Mouse (Mus musculus) testis, adult 2 months (tissue): Measurements from ENCODE around the gene Sec24d. TPM values are rescaled to one million over a fixed set of nuclear protein-coding genes. Genes with fewer than 3 reads are reported as not detected.

Experiments used
- H3K27ac ChIP-seq: fragments of 200-500 bp; 2 replicates; pipeline ENCODE4 v1.5.1; 2012; ENCODE audit warnings: low read depth, low read length; ENCODE audit not compliant: control insufficient read depth, insufficient read depth
- H3K27me3 ChIP-seq: fragments of 200-500 bp; 2 replicates; pipeline ENCODE4 v1.6.1; 2012; ENCODE audit warnings: mild to moderate bottlenecking, low read length, moderate library complexity; ENCODE audit not compliant: control insufficient read depth, insufficient read depth
- H3K36me3 ChIP-seq: fragments of 200-500 bp; 2 replicates; pipeline ENCODE4 v1.6.1; 2012; ENCODE audit warnings: mild to moderate bottlenecking, low read length; ENCODE audit not compliant: control insufficient read depth, insufficient read depth
- H3K4me1 ChIP-seq: fragments of 200-500 bp; 2 replicates; pipeline ENCODE4 v1.6.1; 2012; ENCODE audit warnings: low read length; ENCODE audit not compliant: control insufficient read depth, insufficient read depth
- H3K4me3 ChIP-seq: fragments of 200-500 bp; 2 replicates; pipeline ENCODE4 v1.5.1; 2012; ENCODE audit warnings: low read depth, mild to moderate bottlenecking, low read length, moderate library complexity, mixed read lengths; ENCODE audit not compliant: control insufficient read depth
- CTCF ChIP-seq: fragments of 200-500 bp; IDR thresholded peaks from 2 replicates; pipeline ENCODE4 v1.5.1; 2012; ENCODE audit warnings: low read depth, mild to moderate bottlenecking, inconsistent platforms, low read length, moderate library complexity; ENCODE audit not compliant: control insufficient read depth, insufficient read depth, insufficient replicate concordance
- POLR2A ChIP-seq: fragments of 200-500 bp; IDR thresholded peaks from 2 replicates; pipeline ENCODE4 v1.6.1; 2012; ENCODE audit warnings: low read depth, mild to moderate bottlenecking, inconsistent platforms, low read length, moderate library complexity; ENCODE audit not compliant: control insufficient read depth
- polyA plus RNA-seq: library from polyadenylated mRNA; depleted of rRNA; stranded (reverse); fragments of >200 nt; gene quantifications from 2 replicates; pipeline ENCODE4 v1.2.3, GENCODE M21; 2012

Sec24d gene
- polyA plus RNA-seq, 1 experiment = 3.3 TPM

DNA sequence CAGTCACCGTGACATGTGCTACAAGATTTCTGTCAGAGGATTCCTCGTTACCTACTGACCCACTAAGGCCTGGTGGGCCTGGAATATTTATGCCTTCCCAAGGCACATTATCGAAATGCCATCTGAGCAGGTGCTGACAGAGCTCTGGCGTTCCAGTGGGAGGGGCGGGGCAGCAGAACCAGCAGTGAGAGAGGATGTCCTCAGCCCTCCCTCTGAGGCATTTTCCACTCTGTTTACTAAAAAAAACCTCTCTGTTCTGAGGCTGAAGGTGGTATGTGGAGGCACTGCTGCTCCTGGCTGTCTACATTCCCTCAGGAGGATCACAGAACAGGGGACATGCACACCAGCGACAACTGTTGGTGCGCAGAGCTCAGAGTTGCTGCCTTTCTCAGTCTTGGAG is 30.2 kb upstream of the Sec24d start:
- H3K27ac ChIP-seq = no peak overlapping the region
- H3K4me1 ChIP-seq = peaks cover 5% of the 10 kb centered on the region
- H3K27me3 ChIP-seq = no peaks in the 10 kb centered on the region
- TF ChIP-seq CTCF = no peak
- no peak for TF ChIP-seq POLR2A
- no peak overlapping the region for H3K4me3 ChIP-seq
- H3K36me3 ChIP-seq = no peaks in the 10 kb centered on the region

DNA sequence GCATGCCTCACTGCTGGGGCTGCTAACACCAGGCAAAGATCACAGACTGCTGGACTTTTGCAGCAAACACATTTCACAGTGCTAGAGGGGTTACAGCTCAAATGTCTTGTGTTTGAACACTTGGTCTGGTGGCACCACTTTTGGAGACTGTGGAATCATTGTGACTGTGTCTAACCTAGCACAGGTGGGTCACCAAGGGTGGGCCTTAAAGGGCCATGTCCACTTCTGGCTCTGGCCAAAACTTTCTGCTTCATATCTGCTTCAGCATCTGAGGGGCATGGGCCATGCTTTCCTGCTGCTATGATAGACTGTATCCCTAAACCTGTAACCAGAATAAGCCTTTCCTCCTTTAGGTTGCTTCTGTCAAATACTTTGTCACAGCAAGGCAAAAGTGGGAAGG is 29.8 kb upstream of the Sec24d start:
- Histone ChIP-seq H3K27me3 (no peaks in the 10 kb centered on the region), H3K4me1 (peaks cover 5% of the 10 kb centered on the region), H3K36me3 (no peaks in the 10 kb centered on the region), H3K27ac (no peak overlapping the region), H3K4me3 (no peak overlapping the region)
- TF ChIP-seq POLR2A (no peak), CTCF (no peak)

DNA sequence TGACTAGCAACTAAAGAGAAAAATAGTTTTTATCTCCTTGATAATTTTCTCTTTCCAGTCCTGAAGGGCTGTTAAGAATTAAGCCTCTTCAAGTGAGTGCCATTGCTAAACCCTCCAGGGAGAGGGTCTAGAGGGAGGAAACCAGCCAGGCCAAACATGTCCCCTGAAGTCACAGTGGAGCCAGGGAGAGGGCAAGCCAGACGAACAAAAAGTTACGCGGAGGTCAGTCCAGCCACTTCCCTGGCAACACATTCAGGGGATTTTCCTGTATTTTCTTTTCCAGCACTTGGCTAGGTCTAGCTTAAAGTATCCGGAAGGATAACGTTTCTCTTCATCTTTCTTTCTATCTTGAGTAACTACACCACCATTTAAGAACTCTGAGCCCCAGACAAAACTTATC is 22.9 kb upstream of the Sec24d start:
- Histone ChIP-seq H3K27me3 (no peaks in the 10 kb centered on the region), H3K27ac (no peak overlapping the region), H3K4me3 (no peak overlapping the region), H3K4me1 (no peaks in the 10 kb centered on the region), H3K36me3 (no peaks in the 10 kb centered on the region)
- TF ChIP-seq CTCF (no peak), POLR2A (no peak)

- H3K27me3 ChIP-seq = no peaks in the 10 kb centered on the region
- TF ChIP-seq POLR2A = no peak
- TF ChIP-seq CTCF = no peak
- no peaks in the 10 kb centered on the region for H3K4me1 ChIP-seq
- H3K36me3 ChIP-seq = no peaks in the 10 kb centered on the region
- H3K27ac ChIP-seq = no peak overlapping the region
- no peak overlapping the region for H3K4me3 ChIP-seq
Measured at GRCm38 (mm10) chr3:123245646-123246045, 21.6 kb upstream of the Sec24d start.

DNA sequence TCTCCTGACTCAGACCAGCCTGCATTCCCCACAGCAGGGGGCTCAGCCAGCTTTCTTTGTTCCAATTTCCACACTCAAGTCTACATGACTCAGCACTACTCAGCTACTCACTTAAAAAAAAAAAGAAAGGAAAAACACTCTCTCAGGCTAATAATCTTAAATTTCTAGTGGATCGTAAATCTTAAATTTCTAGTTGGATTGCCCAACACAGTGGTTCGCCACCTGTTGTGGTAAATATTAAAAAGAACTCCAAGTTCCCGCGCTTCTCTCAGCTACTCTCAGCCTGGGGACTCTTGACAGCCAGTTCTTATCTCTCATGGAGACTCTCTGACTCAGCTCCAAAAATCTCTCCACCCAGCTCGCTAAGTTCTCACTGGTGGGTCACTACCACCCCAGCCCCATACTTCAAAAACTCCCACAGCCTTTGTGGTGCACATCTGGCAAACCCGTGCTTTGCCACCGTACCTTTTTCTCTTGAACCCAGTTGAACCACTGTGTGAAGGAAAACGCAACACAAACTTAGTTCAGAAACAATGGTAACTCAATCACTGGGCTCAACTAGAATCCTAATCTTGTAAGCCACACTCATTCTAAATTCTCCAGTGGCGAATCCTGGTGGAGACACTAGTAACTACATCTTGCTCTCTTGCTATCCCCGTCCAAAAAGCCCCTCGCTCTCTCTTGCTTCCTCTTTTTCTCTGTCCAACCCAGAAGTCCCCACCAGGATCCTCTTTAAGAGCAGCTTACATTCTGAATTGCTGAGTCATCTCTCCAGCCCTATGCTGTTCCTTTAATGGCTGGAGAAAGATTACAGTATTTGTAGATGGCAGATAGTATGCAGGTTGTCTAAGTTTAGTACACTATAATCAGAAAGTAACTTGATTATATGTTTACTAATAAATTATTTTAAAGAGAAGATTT is 10.8 kb upstream of the Sec24d start:
- Histone ChIP-seq H3K27me3 (no peaks in the 10 kb centered on the region), H3K27ac (no peak overlapping the region), H3K4me3 (no peak overlapping the region), H3K36me3 (no peaks in the 10 kb centered on the region), H3K4me1 (no peaks in the 10 kb centered on the region)
- TF ChIP-seq POLR2A (no peak), CTCF (no peak)

GRCm38 (mm10) chr3:123258709-123259108 is 8.5 kb upstream of the Sec24d start:
- no peaks in the 10 kb centered on the region for H3K36me3 ChIP-seq
- H3K27ac ChIP-seq = no peak overlapping the region
- no peaks in the 10 kb centered on the region for H3K4me1 ChIP-seq
- H3K4me3 ChIP-seq = no peak overlapping the region
- no peak for TF ChIP-seq CTCF
- TF ChIP-seq POLR2A = no peak
- H3K27me3 ChIP-seq = no peaks in the 10 kb centered on the region

DNA sequence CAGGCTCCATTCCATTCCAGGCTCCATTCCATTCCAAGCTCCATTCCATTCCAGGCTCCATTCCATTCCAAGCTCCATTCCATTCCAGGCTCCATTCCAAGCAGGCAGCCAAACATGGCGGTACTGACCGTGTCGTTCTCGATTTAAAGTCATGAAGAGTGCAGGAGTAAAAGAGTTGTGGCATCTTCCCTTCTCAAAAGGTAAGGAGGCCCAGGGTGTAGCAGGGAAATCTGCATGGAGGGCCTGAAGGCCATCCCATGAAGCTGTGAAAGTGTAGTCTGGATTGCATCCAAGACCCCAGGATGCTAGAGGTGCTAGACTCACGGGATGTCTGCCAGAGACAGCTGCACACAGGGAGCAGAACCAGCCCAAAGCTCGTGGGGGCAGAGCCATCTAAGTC is 2.5 kb upstream of the Sec24d start:
- no peak overlapping the region for H3K4me3 ChIP-seq
- TF ChIP-seq CTCF = no peak
- no peak for TF ChIP-seq POLR2A
- no peaks in the 10 kb centered on the region for H3K36me3 ChIP-seq
- no peak overlapping the region for H3K27ac ChIP-seq
- no peaks in the 10 kb centered on the region for H3K27me3 ChIP-seq
- H3K4me1 ChIP-seq = peaks cover 9% of the 10 kb centered on the region
